Mouse (Mus musculus): ENCODE measurements around the gene Mphosph10.

- TF ChIP-seq CTCF (IDR thresholded peaks at IDR 0.05; ENCODE audit: low read depth) (no peak), EP300 (IDR thresholded peaks at IDR 0.05; ENCODE audit: low read depth) (no peak)
Observed at GRCm38 (mm10) chr7:64391479-64391878, 589 bp downstream of the Mphosph10 start.

Data from heart, postnatal 0 days (tissue).